Mouse (Mus musculus) thymus, adult 2 months (tissue): Measurements from ENCODE around the gene Immp2l. TPM values are rescaled to one million over a fixed set of nuclear protein-coding genes. Genes with fewer than 3 reads are reported as not detected.

Experiments
- DNase-seq: peaks from one replicate; pipeline ENCODE4 v3.0.0; 2021
- H3K27ac ChIP-seq: fragments of 200-500 bp; 2 replicates; pipeline ENCODE4 v1.5.1; 2012; ENCODE audit warnings: low read length, control low read depth; ENCODE audit not compliant: control insufficient read depth, insufficient read depth
- H3K27me3 ChIP-seq: fragments of 200-500 bp; 2 replicates; pipeline ENCODE4 v1.6.1; 2012; ENCODE audit warnings: mild to moderate bottlenecking, low read length, moderate library complexity, mixed read lengths; ENCODE audit not compliant: control insufficient read depth, insufficient read depth
- H3K36me3 ChIP-seq: fragments of 200-500 bp; 2 replicates; pipeline ENCODE4 v1.6.1; 2012; ENCODE audit warnings: mild to moderate bottlenecking, low read length, moderate library complexity; ENCODE audit not compliant: control insufficient read depth, insufficient read depth
- H3K4me1 ChIP-seq: fragments of 200-500 bp; replicated peaks from 2 replicates; pipeline ENCODE4 v1.6.1; 2012; ENCODE audit warnings: low read length; ENCODE audit not compliant: control insufficient read depth, insufficient read depth
- H3K4me3 ChIP-seq: fragments of 200-500 bp; 2 replicates; pipeline ENCODE4 v1.5.1; 2012; ENCODE audit warnings: mild to moderate bottlenecking, low read length, control low read depth, moderate library complexity; ENCODE audit not compliant: control insufficient read depth, insufficient read depth
- CTCF ChIP-seq: fragments of 200-500 bp; IDR thresholded peaks from 2 replicates; pipeline ENCODE4 v1.5.1; 2012; ENCODE audit warnings: mild to moderate bottlenecking, control low read depth, low read length, moderate library complexity, borderline replicate concordance; ENCODE audit not compliant: control insufficient read depth, poor library complexity, insufficient read depth; ENCODE audit errors: extremely low read depth
- POLR2A ChIP-seq: fragments of 200-500 bp; IDR thresholded peaks from 2 replicates; pipeline ENCODE4 v1.6.1; 2012; ENCODE audit warnings: mild to moderate bottlenecking, low read length, control low read depth, moderate library complexity; ENCODE audit not compliant: control insufficient read depth, poor library complexity, insufficient read depth; ENCODE audit errors: extremely low read depth
- WGBS: fragments of 180-500 bp; shearing (Covaris S2); methylation state at CpG from one replicate; pipeline ENCODE4 v1.1.7; 2018; 5-methylcytosine and 5-hydroxymethylcytosine counted together
- polyA plus RNA-seq: library from polyadenylated mRNA; depleted of rRNA; stranded (reverse); fragments of >200 nt; gene quantifications from 2 replicates; pipeline ENCODE4 v1.2.3, GENCODE M21; 2012

The Immp2l gene
- polyA plus RNA-seq, 1 experiment: 6.3 TPM

DNA sequence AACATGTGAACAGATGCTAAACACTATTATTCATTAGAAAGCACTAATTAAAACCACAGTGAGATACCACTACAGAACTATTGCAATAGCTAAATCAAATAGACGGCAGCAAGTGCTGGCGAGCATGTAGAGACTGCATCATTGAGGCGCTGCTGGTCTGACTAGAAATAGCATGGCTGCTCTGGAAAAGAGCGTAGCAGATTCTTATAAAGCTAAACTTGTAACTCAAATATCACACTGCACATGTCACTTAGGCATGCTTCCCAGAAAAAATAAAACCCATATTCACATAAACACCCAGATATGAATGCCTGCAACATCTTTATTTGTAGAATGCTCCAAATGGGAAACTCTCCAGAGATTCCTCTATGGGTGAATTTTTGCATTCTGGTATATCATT lies 570.1 kb downstream of the Immp2l start:
- TF ChIP-seq CTCF (no peak), POLR2A (no peak)
- Histone ChIP-seq H3K27me3 (no peaks in the 10 kb centered on the region), H3K4me1 (no peaks in the 10 kb centered on the region), H3K36me3 (no peaks in the 10 kb centered on the region), H3K4me3 (no peak overlapping the region), H3K27ac (no peak overlapping the region)
- WGBS: 96% methylated on average over 4 of the region's 4 CpGs
- DNase-seq: no peak

DNA sequence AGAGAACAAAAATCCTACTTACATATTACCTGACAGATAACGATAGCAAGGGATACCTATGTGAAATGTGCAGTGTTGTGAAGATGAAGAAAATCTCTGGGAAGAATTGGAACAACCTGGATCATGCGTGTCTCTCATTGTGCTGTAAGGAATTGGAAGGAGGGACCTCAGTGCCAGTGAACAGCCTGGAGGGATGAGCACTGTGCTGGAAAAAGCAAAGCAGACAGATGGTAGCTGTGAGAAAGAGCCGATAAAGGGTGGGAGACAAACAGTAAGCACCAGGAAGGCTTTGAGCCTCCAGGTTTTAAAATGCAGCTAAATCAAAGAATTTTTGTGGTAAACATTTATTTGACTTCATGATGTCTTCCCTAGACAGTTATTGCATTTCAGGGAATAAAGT lies 591.4 kb downstream of the Immp2l start:
- TF ChIP-seq CTCF (no peak), POLR2A (no peak)
- H3K27me3 ChIP-seq: no peaks in the 10 kb centered on the region
- WGBS: 97% methylated on average over 3 of the region's 3 CpGs

DNA sequence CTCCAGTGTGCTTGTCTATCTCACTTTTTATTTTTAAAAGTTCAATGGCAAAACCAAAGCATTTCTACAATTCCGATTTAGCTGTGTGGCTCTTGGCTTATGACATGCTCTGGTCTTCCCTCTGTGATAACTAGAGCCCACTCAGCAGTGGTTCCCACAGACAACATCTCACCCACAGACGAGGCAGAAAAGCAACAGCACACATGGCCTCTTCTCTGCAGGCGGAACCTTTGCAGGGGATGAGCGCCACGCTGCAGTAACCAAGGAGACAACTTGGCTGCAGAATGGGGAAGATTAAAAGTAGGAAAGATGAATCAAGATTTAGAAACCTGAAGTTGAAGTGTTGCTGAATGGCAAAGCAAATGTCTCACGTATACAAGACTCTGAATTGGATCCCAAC lies 597.5 kb downstream of the Immp2l start:
- no peaks in the 10 kb centered on the region for H3K4me1 ChIP-seq
- no peaks in the 10 kb centered on the region for H3K27me3 ChIP-seq
- TF ChIP-seq CTCF: no peak
- no peak for TF ChIP-seq POLR2A
- H3K4me3 ChIP-seq: no peak overlapping the region
- H3K27ac ChIP-seq: no peak overlapping the region
- WGBS: 93% methylated on average over 6 of the region's 6 CpGs
- no peaks in the 10 kb centered on the region for H3K36me3 ChIP-seq
- no peak for DNase-seq

More for the DNA sequence above, 591.4 kb downstream of the Immp2l start:
- DNase-seq: no peak
- no peak overlapping the region for H3K4me3 ChIP-seq
- no peaks in the 10 kb centered on the region for H3K36me3 ChIP-seq
- H3K4me1 ChIP-seq: no peaks in the 10 kb centered on the region
- H3K27ac ChIP-seq: no peak overlapping the region

DNA sequence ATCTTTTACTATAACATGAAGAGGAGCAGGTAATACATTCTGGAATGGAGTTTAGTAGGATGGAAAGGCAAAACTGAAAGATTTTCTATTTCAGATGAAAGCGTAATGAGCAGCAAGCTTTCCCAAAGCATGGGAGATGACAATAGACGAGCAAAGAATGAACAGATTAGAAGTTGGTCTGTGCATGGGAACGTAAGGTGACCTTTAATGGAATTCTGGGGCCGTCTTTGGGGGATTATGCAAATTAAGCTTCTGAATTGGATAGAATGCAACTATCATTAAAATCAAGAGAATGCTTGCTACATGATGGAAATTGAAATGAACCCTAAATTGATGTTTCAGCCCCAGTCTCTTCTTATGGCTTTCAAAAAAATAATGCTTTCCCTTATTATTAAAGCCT lies 619.4 kb downstream of the Immp2l start:
- H3K4me1 ChIP-seq: no peaks in the 10 kb centered on the region
- no peak for TF ChIP-seq CTCF
- TF ChIP-seq POLR2A: no peak
- H3K27me3 ChIP-seq: no peaks in the 10 kb centered on the region
- no peak overlapping the region for H3K4me3 ChIP-seq
- DNase-seq: no peak
- no peak overlapping the region for H3K27ac ChIP-seq
- H3K36me3 ChIP-seq: no peaks in the 10 kb centered on the region
- 94% methylated on average over 4 of the region's 4 CpGs for WGBS

DNA sequence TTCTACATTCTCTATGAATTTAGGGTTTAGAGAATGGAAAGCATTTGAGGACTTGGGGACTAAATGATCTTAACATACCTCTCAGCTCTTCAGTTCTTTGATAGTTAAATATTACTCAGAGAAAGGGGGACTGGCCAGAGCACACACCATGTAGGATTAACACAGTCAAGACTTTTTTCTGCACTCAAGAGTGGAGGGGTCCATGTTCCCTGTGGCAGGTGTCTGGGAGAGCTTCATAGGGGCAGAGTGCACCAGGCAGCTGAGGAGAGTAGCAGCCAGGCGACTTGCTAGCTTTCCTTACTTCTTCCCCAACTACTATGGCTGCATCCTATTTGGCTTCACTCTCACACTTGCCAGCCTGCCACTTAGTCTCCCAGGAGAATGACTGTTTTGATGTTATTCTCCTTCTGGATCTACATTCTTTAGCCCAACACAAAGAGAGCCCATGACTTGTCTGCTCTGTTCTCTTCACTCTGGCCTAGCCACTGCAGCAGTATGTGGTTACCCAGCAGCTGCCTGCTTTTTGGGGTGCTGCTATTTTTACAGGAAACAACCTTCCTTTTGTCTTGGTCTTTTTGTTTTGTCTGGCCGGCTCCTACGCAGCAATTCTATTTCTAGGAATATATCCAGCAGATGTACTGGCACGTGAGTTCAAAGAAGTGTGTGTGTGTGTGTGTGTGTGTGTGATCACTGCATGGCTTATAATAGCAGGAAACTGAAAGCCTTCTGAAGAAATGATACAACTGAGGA lies 621.1 kb downstream of the Immp2l start:
- WGBS: 16% methylated on average over 4 of the region's 4 CpGs
- Histone ChIP-seq H3K27ac (no peak overlapping the region), H3K36me3 (no peaks in the 10 kb centered on the region), H3K4me1 (no peaks in the 10 kb centered on the region), H3K4me3 (no peak overlapping the region), H3K27me3 (no peaks in the 10 kb centered on the region)
- TF ChIP-seq CTCF (no peak), POLR2A (no peak)
- no peak for DNase-seq

DNA sequence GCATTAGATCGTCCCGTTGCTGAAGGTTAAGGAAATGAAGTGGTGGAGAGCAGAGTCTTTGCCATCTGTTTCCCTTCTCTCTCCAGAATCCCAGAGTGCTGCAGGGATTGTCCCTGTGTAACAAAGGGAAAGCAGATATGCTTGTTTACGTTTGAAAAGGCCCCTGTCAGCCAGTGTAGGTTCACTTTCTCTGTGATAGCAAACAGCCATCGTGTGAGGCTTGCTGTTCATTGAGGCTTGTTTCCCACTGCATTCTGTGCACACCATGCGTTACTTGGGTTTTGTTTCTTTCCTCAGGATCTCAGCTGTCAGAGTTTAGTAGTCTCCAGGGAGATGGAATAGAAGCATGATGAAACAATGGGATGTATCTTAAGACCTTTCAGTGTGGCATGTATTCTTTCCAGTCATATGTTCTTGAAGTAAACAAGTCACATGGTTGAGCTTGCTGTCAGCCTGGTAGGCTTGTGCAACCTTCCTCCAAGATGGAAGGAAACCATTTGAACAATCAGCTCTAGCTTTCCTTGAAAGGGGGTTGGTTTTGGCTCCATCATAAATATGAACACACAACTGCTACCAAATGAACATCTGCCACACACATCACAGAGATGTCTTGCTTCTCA lies 623.2 kb downstream of the Immp2l start:
- TF ChIP-seq CTCF (no peak), POLR2A (no peak)
- Histone ChIP-seq H3K4me3 (no peak overlapping the region), H3K36me3 (no peaks in the 10 kb centered on the region), H3K27ac (no peak overlapping the region), H3K4me1 (no peaks in the 10 kb centered on the region), H3K27me3 (no peaks in the 10 kb centered on the region)
- DNase-seq: no peak
- WGBS: 83% methylated on average over 5 of the region's 5 CpGs
